Mouse (Mus musculus): ENCODE measurements around the gene Cyb561a3. TPM values are rescaled to one million over a fixed set of nuclear protein-coding genes. Genes with fewer than 3 reads are reported as not detected.

The Cyb561a3 gene
- polyA plus RNA-seq, 1 experiment = 21.7 TPM

DNA sequence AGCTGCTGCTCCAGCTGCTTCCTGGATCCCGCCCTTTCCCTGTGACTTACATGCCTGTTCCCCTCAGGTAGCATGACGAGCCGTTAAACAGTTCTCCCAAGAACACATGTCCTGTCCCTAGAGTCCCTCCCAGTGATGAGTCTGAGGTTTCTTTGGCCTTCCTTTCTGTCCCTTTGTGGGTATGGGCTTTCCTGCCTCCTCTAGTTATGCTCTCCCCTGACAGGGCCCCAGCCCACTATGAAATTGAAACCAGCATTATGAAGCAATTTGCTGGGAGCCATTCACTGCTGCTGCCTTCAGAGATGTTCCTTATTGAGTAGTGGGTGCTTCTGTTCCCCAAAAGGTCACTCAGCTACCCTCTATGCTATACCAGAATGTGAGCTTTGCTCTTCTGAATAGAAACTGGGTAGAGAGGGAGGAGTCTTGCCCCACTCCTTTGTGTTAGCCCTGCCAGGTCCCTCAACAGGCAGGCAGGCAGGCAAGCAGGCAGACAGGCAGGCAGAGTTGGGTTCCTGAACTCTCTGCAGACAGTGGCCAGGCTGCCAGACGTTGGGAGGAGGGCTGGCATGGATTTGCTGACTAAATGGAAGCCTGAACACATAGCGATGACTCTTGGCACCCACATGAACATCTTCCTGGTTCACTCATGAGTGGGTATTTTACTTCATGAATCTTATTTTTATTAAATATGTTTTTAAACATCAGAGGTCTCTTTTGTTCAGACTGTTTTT lies 12.3 kb downstream of the Cyb561a3 start:
- Histone ChIP-seq H3K36me3 (ENCODE audit: control insufficient read depth, insufficient read depth) (no peaks in the 10 kb centered on the region), H3K4me2 (ENCODE audit: low read depth) (no peak overlapping the region), H3ac (ENCODE audit: control insufficient read depth, insufficient read length) (no peak overlapping the region), H3K4me3 (no peak overlapping the region), H3K27me3 (ENCODE audit: control insufficient read depth, insufficient read depth, insufficient read length) (no peaks in the 10 kb centered on the region), H3K79me2 (ENCODE audit: control insufficient read depth, insufficient read depth) (no peaks in the 10 kb centered on the region)
- TF ChIP-seq POLR2A (IDR thresholded peaks at IDR 0.05; ENCODE audit: insufficient read length, low read depth) (no peak), USF1 (IDR thresholded peaks at IDR 0.05; ENCODE audit: low read depth) (no peak), MAX (IDR thresholded peaks at IDR 0.05; ENCODE audit: low read depth) (no peak), MYOD1 (IDR thresholded peaks at IDR 0.05; ENCODE audit: control insufficient read depth in 1 of 3, insufficient read length in 2 of 3, low read depth in 2 of 3) (no peak), E2F4 (IDR thresholded peaks at IDR 0.05; ENCODE audit: insufficient read depth) (no peak), TCF3 (IDR thresholded peaks at IDR 0.05; ENCODE audit: insufficient read length, low read depth) (no peak), CEBPB (IDR thresholded peaks at IDR 0.05; ENCODE audit: insufficient read depth, poor library complexity, severe bottlenecking) (no peak), POLR2AphosphoS2 (IDR thresholded peaks at IDR 0.05; ENCODE audit: insufficient read length, low read depth) (no peak), TCF12 (IDR thresholded peaks at IDR 0.05; ENCODE audit: insufficient read depth, poor library complexity, severe bottlenecking) (no peak), MYOG (IDR thresholded peaks at IDR 0.05; ENCODE audit: control insufficient read depth in 1 of 3, insufficient read depth in 1 of 3, insufficient read length in 2 of 3, low read depth in 2 of 3) (no peak), REST (IDR thresholded peaks at IDR 0.05; ENCODE audit: insufficient read depth, insufficient read length) (no peak), SRF (IDR thresholded peaks at IDR 0.05; ENCODE audit: control insufficient read depth, insufficient read length, low read depth) (no peak)

DNA sequence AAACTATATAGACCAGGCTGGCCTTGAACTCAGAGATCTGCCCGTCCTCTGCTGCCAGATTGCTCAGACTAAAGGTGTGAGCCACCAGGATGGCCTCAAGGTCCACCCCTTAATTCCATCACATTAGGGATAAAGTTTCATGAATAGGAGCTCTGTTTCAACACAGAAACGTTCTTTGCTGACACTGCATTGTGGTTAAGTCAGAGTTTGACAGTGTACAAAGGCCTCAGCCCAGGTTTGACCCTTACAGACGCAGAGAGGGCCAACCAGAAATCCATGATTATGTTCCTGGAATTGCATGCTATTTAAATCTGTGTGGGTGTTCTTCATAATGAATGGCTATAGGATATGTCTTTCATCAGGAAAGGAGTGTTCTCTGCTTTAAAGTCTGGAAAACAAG lies 13.3 kb downstream of the Cyb561a3 start:
- Histone ChIP-seq H3K27me3 (ENCODE audit: control insufficient read depth, insufficient read depth, insufficient read length) (no peaks in the 10 kb centered on the region), H3K36me3 (ENCODE audit: control insufficient read depth, insufficient read depth) (no peaks in the 10 kb centered on the region), H3K4me3 (no peak overlapping the region), H3K4me2 (ENCODE audit: low read depth) (no peak overlapping the region), H3K79me2 (ENCODE audit: control insufficient read depth, insufficient read depth) (no peaks in the 10 kb centered on the region), H3ac (ENCODE audit: control insufficient read depth, insufficient read length) (no peak overlapping the region)
- TF ChIP-seq USF1 (IDR thresholded peaks at IDR 0.05; ENCODE audit: low read depth) (no peak), TCF3 (IDR thresholded peaks at IDR 0.05; ENCODE audit: insufficient read length, low read depth) (no peak), E2F4 (IDR thresholded peaks at IDR 0.05; ENCODE audit: insufficient read depth) (no peak), MYOD1 (IDR thresholded peaks at IDR 0.05; ENCODE audit: control insufficient read depth in 1 of 3, insufficient read length in 2 of 3, low read depth in 2 of 3) (no peak)

DNA sequence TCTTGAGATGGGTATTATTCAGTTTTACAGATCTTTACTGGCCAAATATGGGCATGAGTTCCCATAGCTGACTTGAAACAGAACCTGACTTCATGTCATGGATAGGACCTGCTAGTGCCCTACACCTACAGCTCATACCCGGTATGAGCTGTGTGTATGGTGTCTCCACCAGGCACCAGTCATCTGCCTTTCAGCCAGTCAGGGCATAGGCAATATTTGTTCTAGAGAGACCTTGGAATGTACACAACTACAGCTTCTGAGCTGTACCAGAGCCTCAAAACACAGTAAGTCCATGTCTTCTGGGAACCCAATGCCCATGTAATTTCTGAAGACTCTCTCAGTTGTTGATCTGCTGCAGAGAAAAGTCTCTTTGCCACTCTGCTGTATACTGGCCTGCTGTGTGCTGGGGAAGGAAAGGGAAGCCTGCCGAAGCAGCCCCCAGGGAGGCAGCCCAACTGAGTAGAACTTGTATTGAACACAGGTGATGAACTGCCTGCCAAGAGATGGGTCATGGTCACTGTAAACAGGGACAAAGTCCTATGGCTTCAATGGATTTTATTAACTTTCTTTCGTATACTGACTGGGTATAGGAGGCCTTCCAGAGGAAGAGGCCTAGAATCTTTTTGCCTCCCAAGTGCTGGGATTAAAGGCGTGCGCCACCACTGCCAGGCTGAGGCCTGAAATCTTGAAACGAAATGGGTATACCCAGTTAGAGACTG lies 14.8 kb downstream of the Cyb561a3 start:
- H3K4me3 ChIP-seq = no peak overlapping the region
- H3K4me2 ChIP-seq (ENCODE audit: low read depth) = no peak overlapping the region
- H3ac ChIP-seq (ENCODE audit: control insufficient read depth, insufficient read length) = no peak overlapping the region
- no peaks in the 10 kb centered on the region for H3K27me3 ChIP-seq (ENCODE audit: control insufficient read depth, insufficient read depth, insufficient read length)
- H3K79me2 ChIP-seq (ENCODE audit: control insufficient read depth, insufficient read depth) = no peaks in the 10 kb centered on the region
- TF ChIP-seq CEBPB (IDR thresholded peaks at IDR 0.05; ENCODE audit: insufficient read depth, poor library complexity, severe bottlenecking) (no peak), MYOG (IDR thresholded peaks at IDR 0.05; ENCODE audit: control insufficient read depth in 1 of 3, insufficient read depth in 1 of 3, insufficient read length in 2 of 3, low read depth in 2 of 3) (no peak), REST (IDR thresholded peaks at IDR 0.05; ENCODE audit: insufficient read depth, insufficient read length) (no peak), TCF3 (IDR thresholded peaks at IDR 0.05; ENCODE audit: insufficient read length, low read depth) (no peak)
- no peaks in the 10 kb centered on the region for H3K36me3 ChIP-seq (ENCODE audit: control insufficient read depth, insufficient read depth)

DNA sequence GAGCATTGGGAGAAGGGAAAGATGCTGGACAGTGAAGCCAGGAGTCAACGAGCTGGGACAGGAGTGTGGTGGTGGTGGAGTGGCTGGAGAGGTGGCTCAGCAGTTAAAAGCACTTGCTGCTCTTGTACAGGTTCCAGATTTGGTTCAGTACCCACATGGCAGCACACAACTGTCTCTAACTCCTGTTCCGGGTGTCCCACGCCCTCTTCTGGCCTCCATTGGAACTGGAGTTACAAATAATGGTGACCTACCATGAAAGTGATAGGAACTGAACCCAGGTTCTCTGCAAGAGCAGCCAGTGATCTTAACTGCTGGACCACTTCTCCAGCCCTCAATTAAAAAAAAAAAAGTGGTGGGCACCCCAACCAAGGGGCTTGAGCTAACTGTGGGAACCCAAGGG lies 21.2 kb downstream of the Cyb561a3 start:
- no peak overlapping the region for H3K4me3 ChIP-seq
- H3K4me2 ChIP-seq (ENCODE audit: low read depth) = no peak overlapping the region
- no peaks in the 10 kb centered on the region for H3K79me2 ChIP-seq (ENCODE audit: control insufficient read depth, insufficient read depth)
- no peaks in the 10 kb centered on the region for H3K36me3 ChIP-seq (ENCODE audit: control insufficient read depth, insufficient read depth)
- H3K27me3 ChIP-seq (ENCODE audit: control insufficient read depth, insufficient read depth, insufficient read length) = no peaks in the 10 kb centered on the region
- H3ac ChIP-seq (ENCODE audit: control insufficient read depth, insufficient read length) = no peak overlapping the region
- no peak for TF ChIP-seq REST (IDR thresholded peaks at IDR 0.05; ENCODE audit: insufficient read depth, insufficient read length)
- TF ChIP-seq E2F4 (IDR thresholded peaks at IDR 0.05; ENCODE audit: insufficient read depth) = no peak
- no peak for TF ChIP-seq TCF12 (IDR thresholded peaks at IDR 0.05; ENCODE audit: insufficient read depth, poor library complexity, severe bottlenecking)
- no peak for TF ChIP-seq POLR2A (IDR thresholded peaks at IDR 0.05; ENCODE audit: insufficient read length, low read depth)
- no peak for TF ChIP-seq TCF3 (IDR thresholded peaks at IDR 0.05; ENCODE audit: insufficient read length, low read depth)
- no peak for TF ChIP-seq POLR2AphosphoS2 (IDR thresholded peaks at IDR 0.05; ENCODE audit: insufficient read length, low read depth)
- no peak for TF ChIP-seq MYOG (IDR thresholded peaks at IDR 0.05; ENCODE audit: control insufficient read depth in 1 of 3, insufficient read depth in 1 of 3, insufficient read length in 2 of 3, low read depth in 2 of 3)
- TF ChIP-seq MAX (IDR thresholded peaks at IDR 0.05; ENCODE audit: low read depth) = no peak

DNA sequence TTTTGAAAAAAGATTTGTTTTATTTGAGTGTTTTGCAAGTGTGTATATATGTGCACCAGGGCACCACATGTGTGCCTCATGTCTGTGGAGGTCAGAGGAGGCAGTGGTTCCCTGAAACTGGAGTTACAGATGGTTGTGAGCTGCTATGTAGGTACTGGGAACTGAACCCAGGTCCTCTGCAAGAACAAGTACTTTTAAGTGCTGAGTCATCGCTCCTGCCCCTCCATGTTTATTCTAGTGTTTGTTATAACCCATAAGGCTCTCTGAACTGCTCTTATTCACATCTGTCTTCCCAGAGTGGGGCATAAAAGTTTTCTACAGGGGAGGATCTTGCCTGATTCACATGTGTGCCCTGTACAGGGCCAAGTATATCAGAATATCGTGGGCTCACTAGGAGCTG lies 22.7 kb downstream of the Cyb561a3 start:
- Histone ChIP-seq H3K79me2 (ENCODE audit: control insufficient read depth, insufficient read depth) (no peaks in the 10 kb centered on the region), H3K36me3 (ENCODE audit: control insufficient read depth, insufficient read depth) (no peaks in the 10 kb centered on the region), H3K4me3 (no peak overlapping the region), H3K27me3 (ENCODE audit: control insufficient read depth, insufficient read depth, insufficient read length) (no peaks in the 10 kb centered on the region), H3K4me2 (ENCODE audit: low read depth) (no peak overlapping the region), H3ac (ENCODE audit: control insufficient read depth, insufficient read length) (no peak overlapping the region)
- TF ChIP-seq USF1 (IDR thresholded peaks at IDR 0.05; ENCODE audit: low read depth) (no peak), POLR2AphosphoS2 (IDR thresholded peaks at IDR 0.05; ENCODE audit: insufficient read length, low read depth) (no peak), E2F4 (IDR thresholded peaks at IDR 0.05; ENCODE audit: insufficient read depth) (no peak), SRF (IDR thresholded peaks at IDR 0.05; ENCODE audit: control insufficient read depth, insufficient read length, low read depth) (no peak), MYOG (IDR thresholded peaks at IDR 0.05; ENCODE audit: control insufficient read depth in 1 of 3, insufficient read depth in 1 of 3, insufficient read length in 2 of 3, low read depth in 2 of 3) (no peak), MAX (IDR thresholded peaks at IDR 0.05; ENCODE audit: low read depth) (no peak), TCF12 (IDR thresholded peaks at IDR 0.05; ENCODE audit: insufficient read depth, poor library complexity, severe bottlenecking) (no peak), POLR2A (IDR thresholded peaks at IDR 0.05; ENCODE audit: insufficient read length, low read depth) (no peak), CEBPB (IDR thresholded peaks at IDR 0.05; ENCODE audit: insufficient read depth, poor library complexity, severe bottlenecking) (no peak), MYOD1 (IDR thresholded peaks at IDR 0.05; ENCODE audit: control insufficient read depth in 1 of 3, insufficient read length in 2 of 3, low read depth in 2 of 3) (no peak), TCF3 (IDR thresholded peaks at IDR 0.05; ENCODE audit: insufficient read length, low read depth) (no peak), REST (IDR thresholded peaks at IDR 0.05; ENCODE audit: insufficient read depth, insufficient read length) (no peak)

Measured in myocyte (in vitro differentiated cells).